Mouse (Mus musculus): Measurements from ENCODE around the gene Iqsec2. TPM values are rescaled to one million over a fixed set of nuclear protein-coding genes. Genes with fewer than 3 reads are reported as not detected.

Iqsec2 gene
- 100 to 1,000 TPM; 141 to 142 TPM for total RNA-seq (2021)
- long read RNA-seq, experiment 1, full-length matches to known transcripts: 10 of 120 reads
- long read RNA-seq, experiment 1, partial matches to known transcripts: 95 of 120 reads
- long read RNA-seq, experiment 1, other reads (novel, unspliced or antisense): 15 of 120 reads
- long read RNA-seq, experiment 2, full-length matches to known transcripts: 7 of 82 reads
- long read RNA-seq, experiment 2, partial matches to known transcripts: 60 of 82 reads
- long read RNA-seq, experiment 2, other reads (novel, unspliced or antisense): 15 of 82 reads

DNA sequence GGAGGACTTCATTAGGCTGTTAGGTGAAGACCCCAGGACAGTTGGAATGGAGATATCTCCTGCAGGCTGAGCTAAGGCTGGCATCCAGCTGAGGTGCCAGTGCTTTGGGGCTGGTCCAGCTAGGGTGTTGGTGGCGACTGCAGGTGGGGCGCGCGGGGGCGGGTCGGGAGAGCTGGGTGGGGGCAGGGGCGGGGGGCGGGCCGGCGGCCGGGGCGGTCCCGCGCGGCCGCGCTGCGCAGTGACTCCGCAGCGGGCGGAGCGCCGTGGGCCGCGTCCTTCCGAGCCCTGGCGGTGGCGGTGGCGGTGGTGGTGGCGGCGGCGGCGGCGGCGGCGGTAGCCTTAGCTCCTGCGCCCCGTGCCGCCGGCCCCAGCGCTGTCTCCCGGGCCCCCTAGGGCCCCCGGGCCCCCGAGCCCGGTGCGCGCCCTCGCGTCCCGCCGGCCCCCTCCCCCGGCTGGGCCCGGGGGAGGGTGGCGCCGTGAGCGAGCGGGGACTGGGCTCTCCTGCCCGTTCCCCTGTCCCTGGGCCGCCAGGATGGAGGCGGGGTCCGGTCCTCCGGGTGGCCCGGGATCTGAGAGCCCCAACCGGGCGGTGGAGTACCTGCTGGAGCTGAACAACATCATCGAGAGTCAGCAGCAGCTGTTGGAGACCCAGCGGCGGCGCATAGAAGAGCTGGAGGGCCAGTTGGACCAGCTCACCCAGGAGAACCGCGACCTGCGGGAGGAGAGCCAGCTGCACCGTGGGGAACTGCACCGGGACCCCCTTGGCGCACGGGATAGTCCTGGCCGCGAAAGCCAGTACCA, at the start of gene Iqsec2:
Gene Iqsec2, plus strand, starts transcription at position 328 of the 801 bp plus-strand sequence.
- peak in 1 of 2 experiments; percentile 26 for DNase-seq (ENCODE audit: low spot score in 2 of 2)

DNA sequence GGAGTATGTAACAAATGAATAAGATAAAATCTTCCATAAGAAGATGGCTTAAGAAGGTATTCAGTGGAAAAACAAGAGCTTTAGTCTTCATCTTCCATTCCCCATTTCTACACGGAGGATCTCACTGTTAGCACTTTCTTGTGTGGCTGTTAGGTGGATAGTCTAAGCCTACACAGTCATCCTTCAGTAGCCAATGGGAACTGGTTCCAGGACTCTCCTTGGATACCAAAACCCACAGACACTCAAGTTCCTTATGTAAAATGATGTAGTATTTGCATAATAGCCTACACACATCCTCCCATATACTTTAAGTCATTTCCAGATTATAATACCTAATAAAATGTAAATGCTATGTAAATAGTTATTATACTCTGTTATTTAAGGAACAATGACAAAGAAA, 46.5 kb upstream of the Iqsec2 start:
- DNase-seq (ENCODE audit: low spot score in 2 of 2): no peak

- DNase-seq (ENCODE audit: low spot score in 2 of 2): no peak
These were observed 22.4 kb upstream of the Iqsec2 start for GRCm38 (mm10) chrX:152121687-152122086.

- DNase-seq (ENCODE audit: low spot score in 2 of 2): peak; percentile 23 to 48
These were observed 13.3 kb upstream of the Iqsec2 start for GRCm38 (mm10) chrX:152130777-152131176.

GRCm38 (mm10) chrX:152132029-152132428, 12.0 kb upstream of the Iqsec2 start:
- no peak for DNase-seq (ENCODE audit: low spot score in 2 of 2)

- DNase-seq (ENCODE audit: low spot score in 2 of 2): no peak
These were observed 8.9 kb upstream of the Iqsec2 start for GRCm38 (mm10) chrX:152135195-152135594.

DNA sequence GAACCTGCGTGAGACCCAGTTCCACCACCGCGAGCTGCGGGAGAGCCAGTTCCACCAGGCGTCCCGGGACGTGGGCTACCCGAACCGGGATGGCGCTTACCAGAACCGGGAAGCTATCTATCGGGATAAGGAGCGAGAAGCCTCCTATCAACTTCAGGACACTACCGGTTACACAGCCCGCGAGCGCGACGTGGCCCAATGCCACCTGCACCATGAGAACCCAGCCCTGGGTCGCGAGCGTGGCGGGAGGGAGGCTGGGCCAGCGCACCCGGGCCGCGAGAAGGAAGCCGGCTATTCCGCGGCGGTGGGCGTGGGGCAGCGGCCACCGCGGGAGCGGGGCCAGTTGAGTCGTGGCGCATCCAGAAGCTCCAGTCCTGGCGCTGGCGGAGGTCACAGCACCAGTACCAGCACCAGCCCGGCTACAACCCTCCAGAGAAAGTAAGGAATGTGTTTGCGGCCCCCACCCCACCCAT, 710 bp downstream of the Iqsec2 start:
- no peak for DNase-seq (ENCODE audit: low spot score in 2 of 2)

GRCm38 (mm10) chrX:152146150-152146549, 2.1 kb downstream of the Iqsec2 start:
- DNase-seq (ENCODE audit: low spot score in 2 of 2): peak; percentile 62 to 77

DNA sequence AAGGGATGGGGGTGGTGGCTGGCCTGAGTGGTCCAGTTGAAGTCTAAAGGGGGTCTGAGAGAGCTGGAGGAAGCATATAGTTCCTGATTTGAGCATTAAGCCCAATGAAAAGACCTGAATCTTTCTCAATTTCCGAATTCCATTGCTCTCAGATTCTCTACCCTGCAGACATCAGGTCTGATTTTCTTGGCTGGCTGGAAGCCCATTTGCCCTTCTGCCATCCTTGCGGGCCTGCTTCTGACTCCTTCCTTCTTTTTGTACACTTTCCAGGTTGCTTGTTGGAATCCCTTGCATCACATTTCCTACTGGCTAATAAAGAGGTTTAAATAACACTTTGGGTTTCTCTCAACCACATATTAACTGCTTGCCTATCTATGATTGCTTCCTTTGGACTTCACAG, 2.6 kb downstream of the Iqsec2 start:
- DNase-seq (ENCODE audit: low spot score in 2 of 2): no peak

- DNase-seq (ENCODE audit: low spot score in 2 of 2): peak; percentile 74 to 76
These were observed 3.5 kb downstream of the Iqsec2 start for GRCm38 (mm10) chrX:152147451-152148116.

DNA sequence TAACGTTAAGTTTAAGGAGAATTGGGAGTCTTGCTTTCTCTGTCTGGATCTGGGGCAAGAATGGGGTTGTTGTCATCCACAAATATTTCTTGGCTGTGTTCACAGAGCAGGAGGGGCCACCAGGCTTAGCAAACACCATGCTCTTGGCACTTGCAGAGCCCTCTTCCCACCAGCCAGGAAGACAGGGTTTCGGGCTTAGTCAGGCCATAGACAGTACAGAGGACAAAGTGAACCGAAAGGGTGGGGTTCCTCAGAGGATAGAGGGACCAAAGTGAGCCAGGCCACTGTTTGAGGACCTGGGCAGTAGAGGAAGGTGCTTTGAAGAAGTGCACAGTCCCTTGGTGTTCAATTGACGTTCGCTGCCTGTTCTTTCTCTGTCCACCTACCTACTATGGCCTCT, 4.6 kb downstream of the Iqsec2 start:
- DNase-seq (ENCODE audit: low spot score in 2 of 2): no peak

DNA sequence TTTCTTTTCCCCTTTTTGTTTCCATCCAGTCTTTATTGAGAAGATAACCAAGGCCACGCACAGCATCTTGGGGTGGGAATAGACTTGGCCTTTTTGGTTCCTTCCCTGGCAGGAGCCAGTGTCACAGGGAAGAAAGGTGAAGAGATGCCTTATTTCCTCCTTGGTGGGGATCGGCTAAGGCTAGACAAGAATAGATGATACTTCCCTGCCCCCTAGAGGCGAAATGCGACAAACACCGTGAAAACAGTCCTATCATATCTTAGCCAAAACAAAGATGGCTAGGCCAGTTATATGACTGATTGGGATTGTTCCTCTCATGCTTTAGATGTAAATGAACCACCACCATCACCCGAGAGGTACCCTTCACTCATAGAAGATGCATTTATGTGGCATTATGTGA, 7.6 kb downstream of the Iqsec2 start:
- DNase-seq (ENCODE audit: low spot score in 2 of 2): peak; percentile 46 to 57

- DNase-seq (ENCODE audit: low spot score in 2 of 2): no peak
These were observed 14.2 kb downstream of the Iqsec2 start for GRCm38 (mm10) chrX:152158294-152158693.

DNA sequence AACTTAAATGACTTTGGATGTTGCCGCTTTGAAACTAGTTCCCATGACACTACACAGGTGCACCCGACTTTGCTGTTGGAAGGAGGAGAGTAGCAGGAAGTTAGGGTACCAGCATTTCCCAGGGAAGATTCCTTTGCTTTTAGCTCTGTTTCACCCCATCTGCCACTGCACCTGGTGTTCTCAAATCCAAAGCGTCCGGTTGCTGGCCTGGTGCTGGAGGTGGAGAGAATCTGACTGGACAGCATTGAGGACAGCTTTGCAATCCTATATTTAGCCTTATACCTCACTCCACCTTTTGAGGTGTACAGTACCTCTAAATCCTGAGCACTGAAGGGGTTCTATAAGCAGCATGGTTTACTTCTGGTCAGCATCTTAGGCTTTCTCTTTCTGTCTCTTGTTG, 17.3 kb downstream of the Iqsec2 start:
- DNase-seq (ENCODE audit: low spot score in 2 of 2): no peak

- no peak for DNase-seq (ENCODE audit: low spot score in 2 of 2)
These were observed 20.0 kb downstream of the Iqsec2 start for GRCm38 (mm10) chrX:152164061-152164460.

DNA sequence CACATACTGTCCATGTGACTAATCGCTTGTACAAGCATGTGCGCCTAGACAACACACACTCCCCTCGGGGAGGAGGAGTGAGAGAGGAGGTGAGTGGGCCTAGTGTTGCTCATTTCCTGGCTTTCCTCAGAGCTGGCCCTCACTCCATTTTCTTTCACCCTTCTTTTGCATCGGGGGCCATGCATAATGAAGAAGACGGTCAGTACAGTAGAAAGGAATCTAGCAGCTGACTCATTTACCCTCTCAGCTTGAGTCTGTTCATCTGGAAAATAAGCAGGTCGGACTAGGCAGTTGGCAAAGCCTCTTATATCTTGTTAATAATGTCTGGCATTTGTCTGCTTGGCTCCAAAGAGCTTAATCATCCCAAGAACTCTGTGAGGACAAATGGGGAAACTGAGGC, 22.1 kb downstream of the Iqsec2 start:
- no peak for DNase-seq (ENCODE audit: low spot score in 2 of 2)

GRCm38 (mm10) chrX:152168521-152168920, 24.5 kb downstream of the Iqsec2 start:
- DNase-seq (ENCODE audit: low spot score in 2 of 2): no peak

DNA sequence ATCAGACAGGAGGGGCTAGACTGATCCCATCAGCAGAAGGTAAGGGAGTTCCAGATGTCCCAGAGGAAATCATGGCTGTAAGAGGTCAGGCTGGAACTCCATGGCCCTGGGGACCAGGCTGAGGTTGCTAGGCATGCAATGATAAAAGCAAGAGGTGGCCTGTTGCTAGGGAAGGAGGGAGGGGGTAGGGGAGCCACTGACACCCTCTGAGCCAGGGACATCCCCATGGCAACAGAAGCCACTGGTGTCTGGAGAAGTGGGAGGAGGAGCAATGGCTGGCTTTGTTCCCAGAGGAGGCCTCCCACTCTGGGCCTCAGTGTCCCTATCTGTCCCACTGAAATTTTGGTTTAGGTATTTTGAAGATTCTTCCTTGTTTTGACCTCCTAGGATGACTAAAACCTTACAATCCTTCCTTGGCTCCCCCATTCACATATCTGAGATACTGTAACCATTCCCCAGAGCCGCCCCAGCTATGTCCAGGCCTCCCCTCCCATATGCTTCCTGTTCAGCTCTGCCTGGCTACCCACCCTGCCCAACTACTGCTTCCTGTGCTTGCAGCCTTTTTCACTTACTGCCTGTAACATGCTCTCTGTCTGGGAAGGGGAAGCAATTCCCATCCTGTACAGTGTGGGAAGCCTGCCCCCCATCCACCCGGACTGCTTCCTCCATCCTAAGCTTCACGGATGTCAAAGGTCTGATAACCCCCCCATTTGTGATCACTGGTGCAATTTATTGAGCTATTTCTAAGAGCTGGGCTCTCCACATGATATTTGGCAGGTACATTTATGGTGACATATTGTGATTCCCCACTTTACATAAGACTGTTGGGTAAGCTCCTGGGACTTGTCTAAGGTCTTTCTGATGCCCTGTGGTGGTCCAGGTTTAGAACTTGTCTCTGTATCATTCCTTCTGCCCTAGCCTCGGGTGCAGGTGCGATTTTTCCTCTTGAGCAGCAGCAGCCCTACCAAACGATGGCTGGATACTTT, 27.3 kb downstream of the Iqsec2 start:
- DNase-seq (ENCODE audit: low spot score in 2 of 2): peak in 1 of 2 experiments; percentile 42

GRCm38 (mm10) chrX:152172487-152172935, 28.4 kb downstream of the Iqsec2 start:
- peak in 1 of 2 experiments; percentile 31 for DNase-seq (ENCODE audit: low spot score in 2 of 2)

- peak in 1 of 2 experiments; percentile 19 for DNase-seq (ENCODE audit: low spot score in 2 of 2)
These were observed 31.2 kb downstream of the Iqsec2 start for GRCm38 (mm10) chrX:152175284-152175683.

Data from left cerebral cortex, adult 18-20 months (tissue).